Mouse (Mus musculus): ENCODE measurements around the gene Cblb. TPM values are rescaled to one million over a fixed set of nuclear protein-coding genes. Genes with fewer than 3 reads are reported as not detected.

The Cblb gene
- 7.7 and 10.8 TPM in 2 replicates for polyA plus RNA-seq (2015; fragmentation: Nextera tagmentation; extraction: Ambion mirVana)

GRCm38 (mm10) chr16:52031091-52031689 lies at the start of gene Cblb:
Gene Cblb, plus strand, starts transcription at chr16:52031225.
- WGBS, result under 1% methylated on average over 38 of the region's 38 CpGs
- no peaks in the 10 kb centered on the region for H3K36me3 ChIP-seq
- H3K27ac ChIP-seq (replicated peaks), result peak within 1 kb of the TSS; percentile 97
- peaks cover 41% of the 10 kb centered on the region for H3K4me1 ChIP-seq
- H3K9me3 ChIP-seq (replicated peaks), result no peaks in the 10 kb centered on the region
- H3K4me3 ChIP-seq (replicated peaks), result peak within 1 kb of the TSS; percentile 98
- ATAC-seq (ENCODE audit: low FRiP score), result peak; percentile 99
- H3K27me3 ChIP-seq (replicated peaks), result no peaks in the 10 kb centered on the region
- peak within 1 kb of the TSS; percentile 67 for H3K4me2 ChIP-seq
- H3K9ac ChIP-seq (replicated peaks), result peak within 1 kb of the TSS; percentile 94

DNA sequence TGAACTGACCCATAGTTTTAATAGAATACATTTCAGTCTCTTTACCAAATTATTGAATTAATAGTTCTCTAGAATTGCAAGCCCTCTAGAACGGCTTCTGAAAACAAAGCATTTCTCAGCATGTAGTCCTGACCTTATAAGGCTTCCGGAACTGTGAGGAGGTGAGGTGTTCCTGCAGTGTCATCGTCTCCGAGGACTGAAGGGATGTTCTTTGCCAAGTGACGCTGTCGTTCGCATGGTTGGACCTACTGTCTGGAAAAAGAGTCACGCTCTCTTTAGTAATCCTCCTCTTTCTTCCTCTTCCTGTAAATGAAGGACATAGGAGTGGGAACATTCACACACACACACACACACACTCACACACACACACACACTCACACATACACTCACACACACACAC lies 45.6 kb upstream of the Cblb start:
- no peaks in the 10 kb centered on the region for H3K36me3 ChIP-seq
- H3K27ac ChIP-seq (replicated peaks), result no peak overlapping the region
- H3K9ac ChIP-seq (replicated peaks), result no peak overlapping the region
- H3K4me1 ChIP-seq, result no peaks in the 10 kb centered on the region
- H3K4me2 ChIP-seq, result no peak overlapping the region
- ATAC-seq (ENCODE audit: low FRiP score), result no peak
- H3K27me3 ChIP-seq (replicated peaks), result no peaks in the 10 kb centered on the region
- WGBS, result 57% methylated on average over 8 of the region's 8 CpGs
- no peak overlapping the region for H3K4me3 ChIP-seq (replicated peaks)
- no peaks in the 10 kb centered on the region for H3K9me3 ChIP-seq (replicated peaks)

GRCm38 (mm10) chr16:51986207-51986606 lies 44.8 kb upstream of the Cblb start:
- WGBS, result 70% methylated on average over 3 of the region's 3 CpGs
- Histone ChIP-seq H3K27me3 (replicated peaks) (no peaks in the 10 kb centered on the region), H3K36me3 (no peaks in the 10 kb centered on the region), H3K4me2 (no peak overlapping the region), H3K9me3 (replicated peaks) (no peaks in the 10 kb centered on the region), H3K4me1 (no peaks in the 10 kb centered on the region), H3K27ac (replicated peaks) (no peak overlapping the region), H3K4me3 (replicated peaks) (no peak overlapping the region), H3K9ac (replicated peaks) (no peak overlapping the region)
- ATAC-seq (ENCODE audit: low FRiP score), result no peak

- ATAC-seq (ENCODE audit: low FRiP score), result no peak
- Histone ChIP-seq H3K4me2 (no peak overlapping the region), H3K4me3 (replicated peaks) (no peak overlapping the region), H3K9me3 (replicated peaks) (no peaks in the 10 kb centered on the region), H3K4me1 (no peaks in the 10 kb centered on the region), H3K27me3 (replicated peaks) (no peaks in the 10 kb centered on the region), H3K9ac (replicated peaks) (no peak overlapping the region), H3K27ac (replicated peaks) (no peak overlapping the region), H3K36me3 (no peaks in the 10 kb centered on the region)
- 63% methylated on average over 4 of the region's 4 CpGs for WGBS
Observed at GRCm38 (mm10) chr16:51987085-51987620, 43.9 kb upstream of the Cblb start.

DNA sequence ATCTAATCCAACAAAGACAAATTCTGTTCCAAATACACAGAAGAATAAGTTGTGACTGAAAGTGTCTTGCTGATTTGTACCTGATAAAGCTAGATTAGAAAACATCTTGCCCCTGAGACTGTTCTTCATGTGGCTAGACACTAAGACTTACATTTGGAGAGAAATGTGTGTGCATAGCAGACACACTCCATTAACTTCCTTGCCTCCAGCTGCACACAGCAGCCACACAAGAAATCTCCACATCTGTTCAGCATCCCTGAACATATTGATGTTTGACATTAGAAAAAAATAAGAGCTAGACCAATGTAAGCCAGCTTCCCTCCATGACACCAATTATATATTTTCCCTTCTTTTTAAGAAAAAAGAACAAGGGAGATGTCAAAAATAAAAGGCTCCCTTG lies 43.0 kb upstream of the Cblb start:
- no peak for ATAC-seq (ENCODE audit: low FRiP score)
- Histone ChIP-seq H3K36me3 (no peaks in the 10 kb centered on the region), H3K9ac (replicated peaks) (no peak overlapping the region), H3K4me1 (no peaks in the 10 kb centered on the region), H3K9me3 (replicated peaks) (no peaks in the 10 kb centered on the region), H3K4me3 (replicated peaks) (no peak overlapping the region), H3K27me3 (replicated peaks) (no peaks in the 10 kb centered on the region), H3K27ac (replicated peaks) (no peak overlapping the region), H3K4me2 (no peak overlapping the region)

DNA sequence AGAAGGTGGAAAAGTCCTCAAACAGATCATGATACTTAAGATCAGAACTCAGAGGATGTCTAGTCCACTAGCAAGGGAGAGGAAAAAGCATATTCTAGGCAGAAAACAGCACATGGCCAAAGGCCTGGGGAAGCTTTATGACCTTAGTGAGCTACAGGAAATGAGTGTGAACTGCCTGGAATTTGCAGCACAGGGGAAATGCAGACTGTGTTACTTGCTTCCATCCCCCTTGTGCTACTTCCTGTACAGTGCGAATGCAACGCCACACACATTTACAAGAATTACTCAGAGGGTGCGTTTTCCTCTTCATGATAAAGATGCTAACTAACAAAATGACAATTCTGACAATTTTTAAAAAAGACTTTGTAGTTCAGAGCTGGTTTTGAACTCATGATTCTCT lies 41.8 kb upstream of the Cblb start:
- Histone ChIP-seq H3K36me3 (no peaks in the 10 kb centered on the region), H3K4me3 (replicated peaks) (no peak overlapping the region), H3K4me2 (no peak overlapping the region), H3K9me3 (replicated peaks) (no peaks in the 10 kb centered on the region), H3K9ac (replicated peaks) (no peak overlapping the region), H3K27ac (replicated peaks) (no peak overlapping the region), H3K27me3 (replicated peaks) (no peaks in the 10 kb centered on the region), H3K4me1 (no peaks in the 10 kb centered on the region)
- WGBS, result 83% methylated on average over 3 of the region's 3 CpGs
- ATAC-seq (ENCODE audit: low FRiP score), result no peak

DNA sequence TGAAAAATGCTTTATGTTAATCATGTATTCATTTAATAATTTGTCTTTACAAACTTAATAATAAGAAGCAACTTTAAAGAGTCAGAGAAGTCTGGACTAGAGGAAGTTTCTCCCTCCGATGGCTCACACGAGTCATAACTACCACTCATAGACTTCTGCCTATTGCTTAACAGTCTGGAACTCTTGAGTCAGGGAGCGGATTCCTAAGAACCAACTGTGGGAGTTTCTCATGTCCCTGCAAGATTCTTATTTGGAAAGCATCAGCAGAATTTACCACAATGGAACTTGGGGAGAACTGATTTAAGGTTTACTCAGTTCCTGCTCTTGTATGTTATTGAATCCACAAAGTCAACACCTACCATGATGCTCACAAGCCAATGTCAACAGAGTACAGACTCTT lies 31.0 kb upstream of the Cblb start:
- no peak for ATAC-seq (ENCODE audit: low FRiP score)
- Histone ChIP-seq H3K36me3 (no peaks in the 10 kb centered on the region), H3K9me3 (replicated peaks) (no peaks in the 10 kb centered on the region), H3K9ac (replicated peaks) (no peak overlapping the region), H3K4me1 (no peaks in the 10 kb centered on the region), H3K27me3 (replicated peaks) (no peaks in the 10 kb centered on the region), H3K27ac (replicated peaks) (no peak overlapping the region), H3K4me2 (no peak overlapping the region), H3K4me3 (replicated peaks) (no peak overlapping the region)
- 89% methylated on average over 3 of the region's 3 CpGs for WGBS

DNA sequence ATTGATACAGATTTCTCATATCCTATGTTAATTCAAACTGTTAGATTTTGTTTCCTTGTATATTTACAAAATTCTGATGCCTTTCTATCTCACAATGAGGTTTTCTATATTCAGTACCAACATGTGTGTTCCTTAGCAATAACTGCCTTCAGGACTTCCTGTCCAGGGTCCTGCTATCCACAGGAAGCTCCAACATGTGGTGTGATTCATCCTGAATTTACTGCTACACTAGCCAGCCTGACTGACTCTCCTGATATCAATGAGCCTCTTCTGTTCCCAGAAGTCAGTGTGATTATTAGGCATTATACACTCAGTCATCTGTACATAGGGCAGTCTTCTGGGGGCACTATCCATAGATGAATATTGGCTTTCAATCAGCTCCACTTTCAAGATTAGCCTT lies 30.2 kb upstream of the Cblb start:
- no peak overlapping the region for H3K4me2 ChIP-seq
- no peaks in the 10 kb centered on the region for H3K4me1 ChIP-seq
- no peak for ATAC-seq (ENCODE audit: low FRiP score)
- H3K9me3 ChIP-seq (replicated peaks), result no peaks in the 10 kb centered on the region
- H3K36me3 ChIP-seq, result no peaks in the 10 kb centered on the region
- H3K27ac ChIP-seq (replicated peaks), result no peak overlapping the region
- no peaks in the 10 kb centered on the region for H3K27me3 ChIP-seq (replicated peaks)
- H3K9ac ChIP-seq (replicated peaks), result no peak overlapping the region
- no peak overlapping the region for H3K4me3 ChIP-seq (replicated peaks)

GRCm38 (mm10) chr16:52007006-52007405 lies 24.0 kb upstream of the Cblb start:
- no peak overlapping the region for H3K27ac ChIP-seq (replicated peaks)
- ATAC-seq (ENCODE audit: low FRiP score), result no peak
- WGBS, result 81% methylated on average over 3 of the region's 3 CpGs

DNA sequence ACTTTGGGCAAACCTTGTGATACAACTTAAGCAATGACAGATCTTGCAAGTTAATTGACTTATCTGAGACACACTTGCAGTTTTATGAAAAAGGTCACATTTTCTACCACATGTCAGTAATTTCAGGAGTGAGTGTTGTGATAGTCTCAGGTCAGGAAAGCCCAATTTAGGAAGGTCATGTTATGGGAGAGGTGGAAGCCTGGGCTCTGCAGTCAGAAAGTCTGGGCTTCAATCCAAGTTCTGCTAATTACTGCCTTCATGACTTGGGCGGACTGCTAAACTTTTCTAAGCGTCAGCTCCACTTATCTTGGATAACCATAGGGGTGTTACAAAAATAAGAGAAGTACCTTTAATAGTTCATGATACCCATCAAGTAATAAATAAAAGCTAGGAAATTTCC lies 22.6 kb upstream of the Cblb start:
- no peaks in the 10 kb centered on the region for H3K27me3 ChIP-seq (replicated peaks)
- H3K9me3 ChIP-seq (replicated peaks), result no peaks in the 10 kb centered on the region
- H3K9ac ChIP-seq (replicated peaks), result no peak overlapping the region
- WGBS, result 64% methylated on average over 2 of the region's 2 CpGs
- no peaks in the 10 kb centered on the region for H3K36me3 ChIP-seq
- no peak for ATAC-seq (ENCODE audit: low FRiP score)
- H3K27ac ChIP-seq (replicated peaks), result no peak overlapping the region
- no peak overlapping the region for H3K4me3 ChIP-seq (replicated peaks)
- no peaks in the 10 kb centered on the region for H3K4me1 ChIP-seq
- H3K4me2 ChIP-seq, result no peak overlapping the region

More at GRCm38 (mm10) chr16:52007006-52007405, 24.0 kb upstream of the Cblb start:
- H3K9me3 ChIP-seq (replicated peaks), result no peaks in the 10 kb centered on the region
- H3K4me3 ChIP-seq (replicated peaks), result no peak overlapping the region
- H3K27me3 ChIP-seq (replicated peaks), result no peaks in the 10 kb centered on the region
- H3K36me3 ChIP-seq, result no peaks in the 10 kb centered on the region
- H3K4me2 ChIP-seq, result no peak overlapping the region
- H3K4me1 ChIP-seq, result no peaks in the 10 kb centered on the region
- H3K9ac ChIP-seq (replicated peaks), result no peak overlapping the region

GRCm38 (mm10) chr16:52009421-52009820 lies 21.6 kb upstream of the Cblb start:
- Histone ChIP-seq H3K9me3 (replicated peaks) (no peaks in the 10 kb centered on the region), H3K36me3 (no peaks in the 10 kb centered on the region), H3K4me2 (no peak overlapping the region), H3K27me3 (replicated peaks) (no peaks in the 10 kb centered on the region), H3K4me1 (no peaks in the 10 kb centered on the region), H3K27ac (replicated peaks) (no peak overlapping the region), H3K9ac (replicated peaks) (no peak overlapping the region), H3K4me3 (replicated peaks) (no peak overlapping the region)
- 92% methylated on average over 6 of the region's 6 CpGs for WGBS
- no peak for ATAC-seq (ENCODE audit: low FRiP score)

- Histone ChIP-seq H3K36me3 (no peaks in the 10 kb centered on the region), H3K27ac (replicated peaks) (no peak overlapping the region), H3K9ac (replicated peaks) (no peak overlapping the region), H3K9me3 (replicated peaks) (no peaks in the 10 kb centered on the region), H3K27me3 (replicated peaks) (no peaks in the 10 kb centered on the region), H3K4me2 (no peak overlapping the region), H3K4me1 (no peaks in the 10 kb centered on the region), H3K4me3 (replicated peaks) (no peak overlapping the region)
- WGBS, result 83% methylated on average over 3 of the region's 3 CpGs
- ATAC-seq (ENCODE audit: low FRiP score), result no peak
Observed at GRCm38 (mm10) chr16:52012984-52013383, 18.0 kb upstream of the Cblb start.

All from neural tube, embryonic 15.5 days (tissue).